10 mouse cellular contexts compared by ENCODE assay signal in the genomic region with DNA sequence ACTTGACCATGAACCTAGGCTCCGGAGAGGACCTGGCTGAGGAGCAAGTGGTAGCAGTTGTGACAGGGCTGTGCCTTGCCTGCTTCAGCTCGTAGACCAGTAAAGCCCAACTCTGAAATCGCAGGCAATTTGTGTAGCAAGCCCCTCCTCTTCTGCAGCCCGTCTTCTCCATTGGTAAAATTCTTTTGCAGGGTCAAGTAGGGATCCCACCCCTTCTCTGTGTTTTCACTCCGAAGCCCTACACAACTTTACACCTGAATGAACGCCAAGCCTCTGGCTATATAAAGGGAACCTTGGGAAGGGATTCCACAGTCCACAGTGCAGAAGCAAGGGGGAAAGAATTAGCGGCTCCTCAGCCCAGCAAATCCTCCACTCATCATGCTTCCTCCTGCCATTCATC. TPM values are rescaled to one million over a fixed set of nuclear protein-coding genes. Genes with fewer than 3 reads are reported as not detected.
A peak's percentile ranks its signal among the peaks of the same experiment; 100 is the strongest.
DNase-seq lines count a peak whose midpoint lies in the region; ATAC-seq and TF ChIP-seq lines count a peak whose summit lies in the region.
"Had no signal": no experiment of that assay in that cellular context is flagged by ENCODE, and none has a peak within 500 bp of the region (broad histone marks: within the 10 kb centered on the region; RNA-seq: fewer than 3 reads in every experiment).

Gene Sostdc1, plus strand, starts transcription at position 224 of the 400 bp plus-strand sequence.

- H3K36me3 ChIP-seq in forebrain, embryonic 14.5 days (ENCODE audit: control insufficient read depth, insufficient read depth, low read length) = no peaks in the 10 kb centered on the region
- H3K36me3 ChIP-seq in kidney, postnatal 0 days (ENCODE audit: insufficient read depth, low read length) = no peaks in the 10 kb centered on the region
- no peaks in the 10 kb centered on the region for H3K36me3 ChIP-seq in neural tube, embryonic 15.5 days

- H3K27ac ChIP-seq in left cerebral cortex, adult 2 months = no peak within 1 kb of the TSS
- H3K27ac ChIP-seq in forebrain, embryonic 14.5 days (ENCODE audit: low read depth, low read length) = no peak within 1 kb of the TSS
- peak within 1 kb of the TSS; percentile 37 for H3K27ac ChIP-seq in kidney, postnatal 0 days
- H3K27ac ChIP-seq in neural tube, embryonic 15.5 days (replicated peaks) = no peak within 1 kb of the TSS

- H3K4me2 ChIP-seq in forebrain, embryonic 14.5 days (ENCODE audit: low read length) = peak within 1 kb of the TSS; percentile 32
- peak within 1 kb of the TSS; percentile 77 for H3K4me2 ChIP-seq in kidney, postnatal 0 days (ENCODE audit: low read length)
- H3K4me2 ChIP-seq in neural tube, embryonic 15.5 days = peak within 1 kb of the TSS; percentile 38

- TF ChIP-seq CTCF in left cerebral cortex, adult 2 months (IDR thresholded peaks at IDR 0.05) = no peak
- TF ChIP-seq CTCF in kidney, postnatal 0 days (IDR thresholded peaks at IDR 0.05; ENCODE audit: low read depth) = no peak

- H3K9ac ChIP-seq in forebrain, embryonic 14.5 days (ENCODE audit: low read length) = peak within 1 kb of the TSS; percentile 7; the same call in 1 of the 2 replicates
- peak within 1 kb of the TSS; percentile 38 for H3K9ac ChIP-seq in kidney, postnatal 0 days (ENCODE audit: low read depth, low read length)
- H3K9ac ChIP-seq in neural tube, embryonic 15.5 days (replicated peaks) = 0 out of 2 replicates have a peak within 1 kb of the TSS, but pooled peaks have one; percentile 6

- peaks cover 9% of the 10 kb centered on the region for H3K4me1 ChIP-seq in forebrain, embryonic 14.5 days (ENCODE audit: control insufficient read depth, insufficient read depth, low read length)
- no peaks in the 10 kb centered on the region for H3K4me1 ChIP-seq in kidney, postnatal 0 days (replicated peaks; ENCODE audit: insufficient read depth, low read length)
- peaks cover 13% of the 10 kb centered on the region for H3K4me1 ChIP-seq in neural tube, embryonic 15.5 days

- 5% methylated on average over 7 of the region's 7 CpGs for WGBS in forebrain, embryonic 14.5 days
- WGBS in kidney, postnatal 0 days = 9% methylated on average over 7 of the region's 7 CpGs
- WGBS in neural tube, embryonic 15.5 days = 13% methylated on average over 7 of the region's 7 CpGs

- H3K9me3 ChIP-seq in forebrain, embryonic 14.5 days (replicated peaks; ENCODE audit: control insufficient read depth, low read length) = no peaks in the 10 kb centered on the region
- H3K9me3 ChIP-seq in kidney, postnatal 0 days (replicated peaks; ENCODE audit: low read length) = no peaks in the 10 kb centered on the region
- H3K9me3 ChIP-seq in neural tube, embryonic 15.5 days (replicated peaks) = no peaks in the 10 kb centered on the region

- H3K4me3 ChIP-seq in left cerebral cortex, adult 2 months = peak within 1 kb of the TSS; percentile 16
- H3K4me3 ChIP-seq in forebrain, embryonic 14.5 days (ENCODE audit: low read depth, low read length) = no peak within 1 kb of the TSS; the same call in 1 of the 2 replicates
- H3K4me3 ChIP-seq in kidney, postnatal 0 days (replicated peaks; ENCODE audit: low read depth, low read length) = peak within 1 kb of the TSS; percentile 40
- peak within 1 kb of the TSS; percentile 11; the same call in 1 of the 2 replicates for H3K4me3 ChIP-seq in neural tube, embryonic 15.5 days (replicated peaks)

- intact Hi-C loops in left cerebral cortex, adult 2 months (cut with DNase I) = no loop called here
- intact Hi-C loops in left cerebral cortex, postnatal 10 days (cut with DNase I) = no loop called here

- no peaks in the 10 kb centered on the region for H3K27me3 ChIP-seq in forebrain, embryonic 14.5 days (replicated peaks; ENCODE audit: control insufficient read depth, insufficient read depth, low read length)
- no peaks in the 10 kb centered on the region for H3K27me3 ChIP-seq in kidney, postnatal 0 days (ENCODE audit: insufficient read depth, low read length)
- H3K27me3 ChIP-seq in neural tube, embryonic 15.5 days (replicated peaks) = no peaks in the 10 kb centered on the region; the same call in 1 of the 2 replicates

- DNase-seq in left cerebral cortex, adult 2 months (ENCODE audit: extremely low spot score in 1 of 2, low spot score in 2 of 2) = no peak
- no peak for DNase-seq in left cerebral cortex, postnatal 10 days (ENCODE audit: extremely low spot score in 1 of 2, low spot score in 2 of 2)
- DNase-seq in forebrain, embryonic 14.5 days (ENCODE audit: low spot score) = peak; percentile 47
- peak; percentile 74 for DNase-seq in kidney, postnatal 0 days (ENCODE audit: low spot score)
- no peak for DNase-seq in cerebellum, postnatal 4 days (ENCODE audit: low spot score in 2 of 2)
- DNase-seq in adrenal gland, postnatal 10 days = no peak

- ATAC-seq in forebrain, embryonic 14.5 days = peak; percentile 24; the same call in 1 of the 2 replicates
- peak; percentile 85 for ATAC-seq in kidney, postnatal 0 days (replicated peaks; ENCODE audit: low FRiP score, low read depth)
- no peak for ATAC-seq in neural tube, embryonic 15.5 days (ENCODE audit: low FRiP score)
- no peak for ATAC-seq in cerebellum, adult (ENCODE audit: insufficient number of reproducible peaks, low FRiP score, low TSS enrichment)

RNA-seq across cellular contexts. Expression of gene Sostdc1, which starts in this region (rescaled TPM):
- 1 to 10 TPM; 2.0 to 2.9 TPM for total RNA-seq in left cerebral cortex, adult 2 months (2021)
- 1 to 10 TPM; 6.6 to 7.2 TPM for total RNA-seq in left cerebral cortex, postnatal 10 days (2021)
- 11.4 and 11.7 TPM in 2 replicates for polyA plus RNA-seq in forebrain, embryonic 14.5 days (2014; fragmentation: Nextera tagmentation; extraction: Ambion mirVana)
- polyA plus RNA-seq in kidney, postnatal 0 days (2015; fragmentation: Nextera tagmentation; extraction: Ambion mirVana) = 377 and 382 TPM in 2 replicates
- 14.0 and 15.2 TPM in 2 replicates for polyA plus RNA-seq in neural tube, embryonic 15.5 days (2015; fragmentation: Nextera tagmentation; extraction: Ambion mirVana)
- total RNA-seq in adrenal gland, postnatal 10 days (2021) = 1 to 10 TPM; 2.1 to 5.1 TPM
- total RNA-seq: hematopoietic stem cell, adult 5-6 weeks; MEL had no signal

Comparison
In these comparisons a context has a peak if more than half of its experiments do, and no peak if none do; other contexts are left out.
1. RNA of gene Sostdc1 (polyA plus RNA-seq): 377 to 382 TPM in kidney, postnatal 0 days; 14.0 to 15.2 TPM in neural tube, embryonic 15.5 days and 11.4 to 11.7 TPM in forebrain, embryonic 14.5 days; every median in the first group is over 10 times any median in the second.
2. DNase-seq: peak in forebrain, embryonic 14.5 days (single experiment) and kidney, postnatal 0 days (single experiment); none in left cerebral cortex, adult 2 months (0 of 2), left cerebral cortex, postnatal 10 days (0 of 2), cerebellum, postnatal 4 days (0 of 2) and adrenal gland, postnatal 10 days (single experiment).
3. ATAC-seq: peak in forebrain, embryonic 14.5 days (single experiment) and kidney, postnatal 0 days (single experiment); none in neural tube, embryonic 15.5 days (single experiment) and cerebellum, adult (single experiment).
4. Peak in every context shown above with its lines, with median percentiles within 50 percentile points of each other: H3K4me2 ChIP-seq and H3K9ac ChIP-seq.